Comparison of ENCODE assay signal across 19 mouse cellular contexts in the genomic region with DNA sequence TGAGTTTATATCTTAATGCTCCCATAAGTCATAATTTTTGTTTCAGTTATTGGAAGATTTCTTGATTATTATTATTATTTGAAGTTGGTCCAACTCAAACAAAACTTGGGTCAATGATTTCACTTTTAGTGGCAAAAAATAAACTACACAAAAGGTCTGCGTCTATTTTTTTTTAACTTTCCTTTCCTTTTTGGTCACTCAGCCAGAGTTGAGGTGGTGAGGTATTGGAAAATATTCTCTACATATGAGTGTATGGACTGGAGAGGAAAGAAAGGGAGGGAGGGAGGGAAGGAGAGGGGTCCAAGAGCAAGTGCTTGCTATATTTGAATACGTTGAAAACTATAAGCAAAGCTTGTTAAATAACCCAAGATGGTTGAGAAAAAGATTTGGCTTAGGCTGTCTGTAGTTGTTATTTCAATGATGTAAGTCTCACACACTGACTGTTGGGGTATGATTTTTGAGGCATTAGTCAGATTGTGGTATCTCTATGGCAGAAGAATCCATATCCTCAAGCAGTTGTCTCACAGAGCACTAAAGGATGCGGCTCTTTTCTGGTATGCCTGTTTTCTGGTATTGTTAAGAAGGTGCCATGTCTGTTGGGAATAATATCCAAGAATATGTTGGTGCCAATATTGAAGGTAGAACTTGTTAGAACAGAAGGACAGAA.
"Had no signal": no experiment of that assay in that cellular context is flagged by ENCODE, and none has a peak within 500 bp of the region (broad histone marks: within the 10 kb centered on the region; RNA-seq: fewer than 3 reads in every experiment).

No protein-coding gene starts in this region.

- DNase-seq: lung, adult 18-20 months; lung, embryonic 14.5 days; lung, postnatal 10 days; lung, postnatal 4 days; retina, postnatal 1 day; right cerebral cortex, adult 18-20 months; right cerebral cortex, postnatal 25 days; thymus, adult 2 months; thymus, postnatal 25 days; thymus, postnatal 4 days had no signal

- H3K9ac ChIP-seq: lung, embryonic 14.5 days; midbrain, embryonic 13.5 days; neural tube, embryonic 13.5 days; neural tube, embryonic 15.5 days; stomach, embryonic 15.5 days had no signal

- H3K36me3 ChIP-seq: midbrain, embryonic 13.5 days; neural tube, embryonic 13.5 days; neural tube, embryonic 15.5 days; stomach, embryonic 15.5 days had no signal

- H3K27me3 ChIP-seq: megakaryocyte, embryonic 14.5 days; midbrain, embryonic 13.5 days; neural tube, embryonic 13.5 days; neural tube, embryonic 15.5 days; stomach, embryonic 15.5 days had no signal

- H3K4me2 ChIP-seq: lung, embryonic 14.5 days; midbrain, embryonic 11.5 days; midbrain, embryonic 13.5 days; neural tube, embryonic 13.5 days; neural tube, embryonic 15.5 days; stomach, embryonic 15.5 days had no signal

- H3K27ac ChIP-seq: midbrain, embryonic 13.5 days; neural tube, embryonic 13.5 days; neural tube, embryonic 15.5 days; stomach, embryonic 15.5 days; stomach, postnatal 0 days had no signal

- H3K4me3 ChIP-seq: megakaryocyte, embryonic 14.5 days; midbrain, embryonic 13.5 days; myocyte; neural tube, embryonic 13.5 days; neural tube, embryonic 15.5 days; stomach, embryonic 15.5 days had no signal

- H3K4me1 ChIP-seq: megakaryocyte, embryonic 14.5 days; midbrain, embryonic 13.5 days; neural tube, embryonic 13.5 days; neural tube, embryonic 15.5 days; stomach, embryonic 15.5 days had no signal

- ATAC-seq: midbrain, embryonic 13.5 days; midbrain, embryonic 16.5 days had no signal

- H3K9me3 ChIP-seq: megakaryocyte, embryonic 14.5 days; midbrain, embryonic 13.5 days; neural tube, embryonic 13.5 days; neural tube, embryonic 15.5 days; stomach, embryonic 15.5 days had no signal
